Mouse (Mus musculus) naive thymus-derived CD4-positive, alpha-beta T cell, adult 2 months (primary cell): ENCODE data around the gene Adcy6.

ENCODE experiments used
- DNase-seq: peaks from one replicate; pipeline ENCODE4 v3.0.0-alpha.2; 2011; ENCODE audit warnings: low read depth

The Adcy6 gene

DNA sequence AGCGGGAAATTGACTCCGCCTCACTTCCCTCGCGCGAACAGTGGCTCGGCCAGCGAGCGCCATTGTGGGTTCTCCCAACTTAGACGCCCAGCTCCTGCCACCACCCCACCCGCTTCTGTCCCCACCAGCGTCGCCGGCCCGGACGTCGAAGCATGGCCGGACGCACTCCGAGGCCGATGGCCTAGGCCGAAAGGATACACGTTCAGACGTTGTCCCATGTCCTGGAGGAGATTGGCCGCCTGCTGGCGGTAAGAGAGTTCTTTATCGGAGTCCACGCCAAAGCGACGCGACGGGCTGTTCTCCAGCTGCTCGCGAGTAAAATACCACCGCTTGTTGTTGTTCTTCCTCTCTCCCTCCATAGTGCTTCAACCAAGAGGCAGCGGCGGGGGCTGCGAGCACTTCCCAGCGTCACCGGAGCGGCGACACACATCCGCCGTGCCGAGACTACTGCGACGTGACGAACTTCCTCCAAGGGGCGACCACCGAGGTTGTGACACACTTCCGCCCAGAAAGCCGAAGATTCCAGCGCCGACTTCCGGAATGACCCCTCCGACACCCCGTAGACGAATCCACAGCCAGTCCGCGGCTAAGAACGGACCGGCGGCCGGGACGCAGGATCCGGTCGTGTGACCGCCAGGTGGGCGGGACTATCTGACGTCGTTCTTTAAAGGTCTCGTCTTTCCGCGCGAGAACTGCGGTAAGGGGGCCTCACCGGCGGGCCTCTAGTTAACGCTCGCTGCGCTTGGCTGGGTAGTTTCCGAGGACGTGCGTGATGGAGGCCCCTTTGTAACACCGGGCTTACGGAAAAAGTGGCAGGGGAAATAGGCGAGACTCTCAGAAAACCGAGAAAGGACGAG lies 42.4 kb downstream of the Adcy6 start:
- peak; percentile 99 for DNase-seq

DNA sequence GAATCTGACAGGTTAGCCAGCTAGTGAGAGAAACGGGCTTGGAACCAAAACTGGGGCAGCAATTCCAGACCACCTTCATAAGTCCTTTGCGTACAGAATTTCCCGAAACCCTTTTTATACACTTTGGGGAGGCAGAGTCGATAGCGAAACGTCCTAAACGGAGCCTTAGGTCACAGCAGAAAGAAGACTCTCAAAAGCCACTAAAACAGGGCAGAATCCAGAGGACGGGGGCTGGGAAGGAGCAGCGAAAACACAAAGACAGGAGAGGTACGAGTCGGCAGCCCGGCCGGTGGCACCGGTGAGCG lies 43.0 kb downstream of the Adcy6 start:
- no peak for DNase-seq

DNA sequence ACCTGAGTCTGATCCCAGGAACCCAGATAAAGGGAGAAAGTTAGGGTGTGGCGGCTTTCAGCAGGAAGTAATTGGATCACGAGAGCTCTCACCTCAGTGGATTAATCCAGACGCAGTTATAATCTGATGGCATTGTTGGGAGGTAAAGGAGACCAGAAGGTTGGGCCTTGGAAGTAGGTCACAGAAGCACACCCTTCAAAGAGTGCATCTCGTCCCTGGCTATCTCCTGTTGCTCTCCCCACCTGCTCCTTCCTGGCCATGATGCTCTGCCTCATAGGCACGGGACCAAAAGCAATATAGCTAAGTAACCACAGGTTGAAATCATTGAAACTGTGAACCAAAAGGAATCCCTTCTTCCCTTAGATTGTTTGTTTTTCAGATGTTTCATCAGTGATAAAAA lies 52.7 kb downstream of the Adcy6 start:
- DNase-seq = no peak

DNA sequence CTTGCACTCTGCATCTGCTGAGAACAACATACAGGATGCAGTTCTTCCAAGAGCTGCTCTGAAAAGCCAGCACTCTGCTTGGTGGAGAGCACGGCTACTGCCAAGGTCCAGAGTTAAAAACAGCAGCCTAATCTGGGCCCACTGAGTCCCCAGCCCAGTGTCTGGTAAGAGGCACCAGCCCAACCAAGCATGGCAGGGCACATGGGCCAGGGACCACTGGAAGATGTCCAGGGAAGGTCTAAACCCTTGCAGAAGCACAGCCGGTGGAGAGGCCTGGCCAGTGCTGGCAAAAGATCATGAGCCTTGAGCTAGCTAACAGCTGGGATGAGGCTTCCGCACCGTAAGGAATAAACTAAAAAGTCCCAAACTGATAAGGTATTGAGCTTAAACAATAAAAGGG lies 54.0 kb downstream of the Adcy6 start:
- DNase-seq = no peak

DNA sequence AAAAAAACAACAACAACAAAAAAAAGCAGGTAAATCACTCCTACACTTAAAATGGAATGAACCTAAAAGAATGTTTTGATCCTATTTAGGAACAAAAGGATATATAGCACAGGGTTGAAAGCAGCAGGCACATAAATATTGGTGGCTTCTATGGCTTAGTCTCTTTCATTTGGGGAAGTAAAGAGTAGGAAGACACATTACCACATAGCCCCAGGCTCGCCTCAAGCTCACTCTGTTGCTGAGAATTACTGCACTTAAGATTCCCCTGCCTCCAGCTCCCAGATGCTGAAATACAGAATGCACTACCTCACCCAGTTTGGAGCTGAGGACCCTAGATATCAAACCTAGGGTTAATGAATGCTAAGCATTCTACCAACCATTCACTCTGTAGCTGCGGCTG lies 57.1 kb downstream of the Adcy6 start:
- DNase-seq = no peak

DNA sequence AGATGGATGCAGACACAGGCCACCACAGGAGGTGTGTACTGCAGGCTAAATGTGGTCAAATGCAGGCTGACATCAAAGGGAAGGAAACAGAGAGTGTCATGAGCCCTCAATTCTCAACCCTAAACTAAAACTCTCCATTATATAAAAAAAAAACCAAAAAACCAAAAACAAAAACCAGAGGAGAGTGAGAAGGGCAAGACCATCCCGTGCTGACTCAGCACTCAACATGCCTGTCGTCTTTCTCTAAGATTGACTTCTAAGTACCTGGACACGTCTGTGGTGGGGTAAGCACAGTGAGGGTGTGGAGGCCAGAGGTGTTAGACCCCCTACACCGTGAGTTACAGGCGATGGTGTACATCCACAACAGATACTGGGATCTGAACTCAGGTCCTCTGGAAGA lies 63.0 kb downstream of the Adcy6 start:
- no peak for DNase-seq

DNA sequence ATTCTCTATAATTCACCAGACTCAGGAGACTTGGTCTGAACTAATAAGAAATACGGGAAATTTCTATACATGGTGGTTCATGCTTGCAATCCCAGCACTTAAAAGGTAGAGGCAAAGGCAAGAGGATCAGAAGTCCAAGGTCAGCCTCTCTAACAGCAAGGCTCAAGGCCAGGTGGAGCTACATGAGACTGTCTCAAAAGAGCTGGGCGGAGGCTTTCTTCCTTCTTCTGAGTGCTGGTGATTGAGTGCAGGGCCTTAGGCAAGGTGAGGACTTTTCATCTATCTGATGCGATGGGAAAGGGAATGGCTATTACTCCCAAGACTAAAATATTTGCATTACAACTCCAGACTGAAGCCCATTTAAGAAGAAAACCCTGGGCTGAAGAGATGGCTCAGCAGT lies 64.7 kb downstream of the Adcy6 start:
- DNase-seq = no peak

DNA sequence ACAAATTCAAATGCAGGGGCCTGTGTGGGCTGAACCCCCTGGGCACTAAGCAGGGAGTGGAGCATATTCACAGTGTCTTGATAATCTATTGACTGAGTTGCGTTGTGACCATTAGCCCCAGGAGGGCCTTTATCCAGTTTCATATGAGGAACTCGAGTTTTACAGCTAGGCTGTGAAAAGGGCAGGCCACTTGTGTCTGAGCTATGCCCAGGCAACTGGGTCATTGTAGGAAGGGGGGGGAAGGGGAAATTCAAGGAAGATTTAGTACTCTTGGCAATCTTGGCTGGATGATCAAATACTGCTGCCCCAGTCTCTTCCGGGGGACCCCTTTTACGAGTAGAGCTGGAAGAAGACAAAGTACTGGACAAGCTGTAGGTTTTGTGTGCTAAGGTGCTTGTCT lies 66.5 kb downstream of the Adcy6 start:
- DNase-seq = no peak

DNA sequence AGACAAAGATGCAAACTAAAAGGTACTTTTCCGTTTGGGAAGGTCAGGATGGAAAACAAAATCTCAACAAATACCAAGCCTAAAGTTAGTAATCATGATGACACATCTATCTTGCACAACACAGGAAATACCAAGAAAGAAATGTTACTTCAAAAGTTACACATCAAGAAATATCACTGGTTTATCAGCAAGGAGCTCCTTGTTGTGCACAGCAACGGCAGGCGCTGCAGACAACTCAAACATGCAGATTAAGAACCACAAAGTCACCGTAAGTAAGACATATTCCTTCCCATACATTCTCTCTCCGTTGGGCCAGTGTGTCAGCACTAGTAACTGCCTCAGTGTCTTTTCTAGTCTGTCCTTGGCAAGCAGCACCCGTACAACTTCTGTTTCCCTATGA lies 68.8 kb downstream of the Adcy6 start:
- DNase-seq = no peak
